Comparison of ENCODE assay signal across 29 mouse cellular contexts in genomic region chr10:115980018-115980417, GRCm38 (mm10). TPM values are rescaled to one million over a fixed set of nuclear protein-coding genes. Genes with fewer than 3 reads are reported as not detected.
"Had no signal": no experiment of that assay in that cellular context is flagged by ENCODE, and none has a peak within 500 bp of the region (broad histone marks: within the 10 kb centered on the region; RNA-seq: fewer than 3 reads in every experiment).

No protein-coding gene starts in this region.

- ATAC-seq: forebrain, embryonic 13.5 days; forebrain, embryonic 14.5 days; forebrain, embryonic 15.5 days; forebrain, embryonic 16.5 days; forebrain, postnatal 0 days had no signal

- H3K4me1 ChIP-seq: embryonic facial prominence, embryonic 10.5 days; forebrain, embryonic 10.5 days; forebrain, embryonic 12.5 days; forebrain, embryonic 13.5 days; forebrain, embryonic 15.5 days had no signal

- H3K27me3 ChIP-seq: embryonic facial prominence, embryonic 12.5 days; embryonic facial prominence, embryonic 13.5 days; embryonic facial prominence, embryonic 15.5 days; forebrain, embryonic 12.5 days; forebrain, embryonic 13.5 days; forebrain, embryonic 15.5 days had no signal

- H3K4me3 ChIP-seq: embryonic facial prominence, embryonic 10.5 days; embryonic facial prominence, embryonic 12.5 days; embryonic facial prominence, embryonic 13.5 days; embryonic facial prominence, embryonic 15.5 days; erythroblast, embryonic 14.5 days; forebrain, embryonic 10.5 days; forebrain, embryonic 12.5 days; forebrain, embryonic 13.5 days; forebrain, embryonic 15.5 days; gastrocnemius, adult 2 months; heart, adult 2 months had no signal

- H3K9ac ChIP-seq: embryonic facial prominence, embryonic 12.5 days; embryonic facial prominence, embryonic 13.5 days; embryonic facial prominence, embryonic 15.5 days; forebrain, embryonic 12.5 days; forebrain, embryonic 13.5 days; forebrain, embryonic 15.5 days; forebrain, postnatal 0 days had no signal

- H3K36me3 ChIP-seq: embryonic facial prominence, embryonic 10.5 days; embryonic facial prominence, embryonic 12.5 days; embryonic facial prominence, embryonic 13.5 days; embryonic facial prominence, embryonic 15.5 days; forebrain, embryonic 10.5 days; forebrain, embryonic 12.5 days; forebrain, embryonic 15.5 days had no signal

- DNase-seq: cerebellum, adult 2 months; cerebellum, adult 8-10 months; cerebellum, adult 9-10 months; cerebellum, adult 9-11 months; cerebellum, postnatal 10 days; cerebellum, postnatal 14 days; cerebellum, postnatal 25 days; cerebellum, postnatal 36 days; embryo, embryonic 11 days; forebrain, postnatal 0 days; gastrocnemius, adult 2 months; gastrocnemius, postnatal 10 days; gastrocnemius, postnatal 14 days; gastrocnemius, postnatal 25 days; gastrocnemius, postnatal 36 days; heart, adult 11 months; heart, adult 18-20 months; heart, adult 2 months had no signal

- H3K4me2 ChIP-seq: embryonic facial prominence, embryonic 12.5 days; embryonic facial prominence, embryonic 13.5 days; embryonic facial prominence, embryonic 15.5 days; forebrain, embryonic 12.5 days; forebrain, embryonic 13.5 days; forebrain, embryonic 15.5 days had no signal

- H3K9me3 ChIP-seq: embryonic facial prominence, embryonic 10.5 days; embryonic facial prominence, embryonic 12.5 days; embryonic facial prominence, embryonic 13.5 days; embryonic facial prominence, embryonic 15.5 days; forebrain, embryonic 10.5 days; forebrain, embryonic 12.5 days; forebrain, embryonic 13.5 days; forebrain, embryonic 15.5 days had no signal

- H3K27ac ChIP-seq: embryonic facial prominence, embryonic 10.5 days; embryonic facial prominence, embryonic 12.5 days; embryonic facial prominence, embryonic 13.5 days; embryonic facial prominence, embryonic 15.5 days; forebrain, embryonic 10.5 days; forebrain, embryonic 12.5 days; forebrain, embryonic 13.5 days; forebrain, embryonic 15.5 days; gastrocnemius, adult 2 months; heart, adult 2 months had no signal

RNA-seq across cellular contexts. Expression of gene Ptprr, which starts 38.0 kb away (rescaled TPM):
- polyA plus RNA-seq: erythroblast, embryonic 14.5 days had no signal
